Mouse (Mus musculus): Measurements from ENCODE around the gene Ush1c. TPM values are rescaled to one million over a fixed set of nuclear protein-coding genes. Genes with fewer than 3 reads are reported as not detected.

Ush1c gene
- 0.11 TPM in 1 of 2 replicates, not detected in the other for polyA plus RNA-seq (2016; fragmentation: Nextera tagmentation; extraction: Ambion mirVana)

- no peak for ATAC-seq
- WGBS (ENCODE audit: insufficient replicate concordance): 22% methylated on average over 10 of the region's 10 CpGs
- no peak within 1 kb of the TSS for H3K9ac ChIP-seq
- H3K9me3 ChIP-seq (replicated peaks): no peaks in the 10 kb centered on the region
- H3K27ac ChIP-seq: no peak within 1 kb of the TSS
- no peak within 1 kb of the TSS for H3K4me3 ChIP-seq
- no peaks in the 10 kb centered on the region for H3K4me1 ChIP-seq
- peaks cover 10% of the 10 kb centered on the region; the same call in 1 of the 2 replicates for H3K27me3 ChIP-seq (replicated peaks)
- no peaks in the 10 kb centered on the region for H3K36me3 ChIP-seq
- no peak within 1 kb of the TSS for H3K4me2 ChIP-seq
These were observed at the start of gene Ush1c for GRCm38 (mm10) chr7:46238346-46238745. Gene Ush1c, minus strand, starts transcription at chr7:46238503.

GRCm38 (mm10) chr7:46287051-46287450 is 48.7 kb upstream of the Ush1c start:
- Histone ChIP-seq H3K36me3 (no peaks in the 10 kb centered on the region), H3K27me3 (replicated peaks) (peaks cover 14% of the 10 kb centered on the region), H3K27ac (no peak overlapping the region), H3K4me3 (no peak overlapping the region), H3K4me2 (no peak overlapping the region), H3K9me3 (replicated peaks) (no peaks in the 10 kb centered on the region), H3K4me1 (no peaks in the 10 kb centered on the region), H3K9ac (no peak overlapping the region)
- WGBS (ENCODE audit: insufficient replicate concordance): 26% methylated on average over 8 of the region's 8 CpGs
- ATAC-seq: no peak

- H3K36me3 ChIP-seq: no peaks in the 10 kb centered on the region
- no peak for ATAC-seq
- no peak overlapping the region for H3K27ac ChIP-seq
- H3K4me1 ChIP-seq: no peaks in the 10 kb centered on the region
- H3K9ac ChIP-seq: no peak overlapping the region
- no peak overlapping the region for H3K4me2 ChIP-seq
- H3K9me3 ChIP-seq (replicated peaks): no peaks in the 10 kb centered on the region
- WGBS (ENCODE audit: insufficient replicate concordance): 62% methylated on average over 4 of the region's 4 CpGs
- H3K27me3 ChIP-seq (replicated peaks): peaks cover 16% of the 10 kb centered on the region
- no peak overlapping the region for H3K4me3 ChIP-seq
These were observed 48.1 kb upstream of the Ush1c start for GRCm38 (mm10) chr7:46286391-46286790.

GRCm38 (mm10) chr7:46285161-46285839 is 47.0 kb upstream of the Ush1c start:
- 72% methylated on average over 12 of the region's 12 CpGs for WGBS (ENCODE audit: insufficient replicate concordance)
- H3K4me2 ChIP-seq: no peak overlapping the region
- no peak overlapping the region for H3K4me3 ChIP-seq
- H3K9me3 ChIP-seq (replicated peaks): no peaks in the 10 kb centered on the region
- no peaks in the 10 kb centered on the region for H3K36me3 ChIP-seq
- ATAC-seq: no peak
- peaks cover 16% of the 10 kb centered on the region for H3K27me3 ChIP-seq (replicated peaks)
- H3K9ac ChIP-seq: no peak overlapping the region
- H3K27ac ChIP-seq: no peak overlapping the region
- no peaks in the 10 kb centered on the region for H3K4me1 ChIP-seq

GRCm38 (mm10) chr7:46283681-46284080 is 45.4 kb upstream of the Ush1c start:
- Histone ChIP-seq H3K27ac (no peak overlapping the region), H3K36me3 (no peaks in the 10 kb centered on the region), H3K9ac (no peak overlapping the region), H3K9me3 (replicated peaks) (no peaks in the 10 kb centered on the region), H3K4me3 (no peak overlapping the region), H3K4me2 (no peak overlapping the region), H3K4me1 (no peaks in the 10 kb centered on the region), H3K27me3 (replicated peaks) (peaks cover 16% of the 10 kb centered on the region)
- WGBS (ENCODE audit: insufficient replicate concordance): 75% methylated on average over 10 of the region's 10 CpGs
- ATAC-seq: no peak

- peaks cover 16% of the 10 kb centered on the region for H3K27me3 ChIP-seq (replicated peaks)
- H3K4me3 ChIP-seq: no peak overlapping the region
- H3K9me3 ChIP-seq (replicated peaks): no peaks in the 10 kb centered on the region
- H3K9ac ChIP-seq: no peak overlapping the region
- H3K4me1 ChIP-seq: no peaks in the 10 kb centered on the region
- no peak overlapping the region for H3K27ac ChIP-seq
- no peak for ATAC-seq
- H3K4me2 ChIP-seq: no peak overlapping the region
- 45% methylated on average over 7 of the region's 7 CpGs for WGBS (ENCODE audit: insufficient replicate concordance)
- no peaks in the 10 kb centered on the region for H3K36me3 ChIP-seq
These were observed 44.0 kb upstream of the Ush1c start for GRCm38 (mm10) chr7:46282276-46282675.

- Histone ChIP-seq H3K9ac (no peak overlapping the region), H3K27ac (no peak overlapping the region), H3K9me3 (replicated peaks) (no peaks in the 10 kb centered on the region), H3K4me1 (no peaks in the 10 kb centered on the region), H3K4me3 (no peak overlapping the region), H3K27me3 (replicated peaks) (peaks cover 16% of the 10 kb centered on the region), H3K36me3 (no peaks in the 10 kb centered on the region), H3K4me2 (no peak overlapping the region)
- no peak for ATAC-seq
These were observed 42.6 kb upstream of the Ush1c start for GRCm38 (mm10) chr7:46280896-46281295.

- WGBS (ENCODE audit: insufficient replicate concordance): 6% methylated on average over 6 of the region's 6 CpGs
- H3K9ac ChIP-seq: no peak overlapping the region
- no peaks in the 10 kb centered on the region for H3K9me3 ChIP-seq (replicated peaks)
- no peak overlapping the region for H3K4me2 ChIP-seq
- no peak for ATAC-seq
- H3K27ac ChIP-seq: no peak overlapping the region
- no peaks in the 10 kb centered on the region for H3K4me1 ChIP-seq
- H3K36me3 ChIP-seq: no peaks in the 10 kb centered on the region
- H3K27me3 ChIP-seq (replicated peaks): peaks cover 16% of the 10 kb centered on the region
- no peak overlapping the region for H3K4me3 ChIP-seq
These were observed 41.6 kb upstream of the Ush1c start for GRCm38 (mm10) chr7:46279946-46280345.

- no peaks in the 10 kb centered on the region for H3K4me1 ChIP-seq
- no peak overlapping the region for H3K4me2 ChIP-seq
- 37% methylated on average over 5 of the region's 5 CpGs for WGBS (ENCODE audit: insufficient replicate concordance)
- no peaks in the 10 kb centered on the region for H3K36me3 ChIP-seq
- no peak overlapping the region for H3K27ac ChIP-seq
- H3K27me3 ChIP-seq (replicated peaks): no peaks in the 10 kb centered on the region; the same call in 1 of the 2 replicates
- no peak overlapping the region for H3K9ac ChIP-seq
- H3K9me3 ChIP-seq (replicated peaks): no peaks in the 10 kb centered on the region
- no peak overlapping the region for H3K4me3 ChIP-seq
- ATAC-seq: no peak
These were observed 37.9 kb upstream of the Ush1c start for GRCm38 (mm10) chr7:46276156-46276555.

GRCm38 (mm10) chr7:46251841-46252240 is 13.5 kb upstream of the Ush1c start:
- Histone ChIP-seq H3K9ac (no peak overlapping the region), H3K27ac (no peak overlapping the region), H3K4me2 (no peak overlapping the region), H3K4me3 (no peak overlapping the region), H3K36me3 (no peaks in the 10 kb centered on the region), H3K4me1 (no peaks in the 10 kb centered on the region), H3K27me3 (replicated peaks) (no peaks in the 10 kb centered on the region; the same call in 1 of the 2 replicates), H3K9me3 (replicated peaks) (no peaks in the 10 kb centered on the region)
- WGBS (ENCODE audit: insufficient replicate concordance): 62% methylated on average over 4 of the region's 4 CpGs
- ATAC-seq: no peak

- no peak overlapping the region for H3K4me3 ChIP-seq
- H3K4me1 ChIP-seq: no peaks in the 10 kb centered on the region
- no peaks in the 10 kb centered on the region for H3K36me3 ChIP-seq
- no peak overlapping the region for H3K4me2 ChIP-seq
- ATAC-seq: no peak
- no peaks in the 10 kb centered on the region for H3K9me3 ChIP-seq (replicated peaks)
- H3K27me3 ChIP-seq (replicated peaks): no peaks in the 10 kb centered on the region; the same call in 1 of the 2 replicates
- WGBS (ENCODE audit: insufficient replicate concordance): 52% methylated on average over 3 of the region's 3 CpGs
- H3K9ac ChIP-seq: no peak overlapping the region
- H3K27ac ChIP-seq: no peak overlapping the region
These were observed 9.3 kb upstream of the Ush1c start for GRCm38 (mm10) chr7:46247606-46248005.

GRCm38 (mm10) chr7:46246876-46247275 is 8.6 kb upstream of the Ush1c start:
- no peak overlapping the region for H3K9ac ChIP-seq
- H3K4me2 ChIP-seq: no peak overlapping the region
- H3K9me3 ChIP-seq (replicated peaks): no peaks in the 10 kb centered on the region
- no peaks in the 10 kb centered on the region; the same call in 1 of the 2 replicates for H3K27me3 ChIP-seq (replicated peaks)
- ATAC-seq: no peak
- no peaks in the 10 kb centered on the region for H3K36me3 ChIP-seq
- H3K4me3 ChIP-seq: no peak overlapping the region
- H3K27ac ChIP-seq: no peak overlapping the region
- no peaks in the 10 kb centered on the region for H3K4me1 ChIP-seq

GRCm38 (mm10) chr7:46240696-46241095 is 2.4 kb upstream of the Ush1c start, which contains the start of gene Otog:
Gene Otog, plus strand, starts transcription at chr7:46240987.
- Histone ChIP-seq H3K4me2 (no peak within 1 kb of the TSS), H3K36me3 (no peaks in the 10 kb centered on the region), H3K27ac (no peak within 1 kb of the TSS), H3K4me1 (no peaks in the 10 kb centered on the region), H3K4me3 (no peak within 1 kb of the TSS), H3K27me3 (replicated peaks) (peaks cover 10% of the 10 kb centered on the region; the same call in 1 of the 2 replicates), H3K9me3 (replicated peaks) (no peaks in the 10 kb centered on the region), H3K9ac (no peak within 1 kb of the TSS)
- ATAC-seq: no peak
- 26% methylated on average over 2 of the region's 2 CpGs for WGBS (ENCODE audit: insufficient replicate concordance)

Data from liver, embryonic 12.5 days (tissue).